Mouse (Mus musculus): ENCODE results near the gene Miga1. TPM values are rescaled to one million over a fixed set of nuclear protein-coding genes. Genes with fewer than 3 reads are reported as not detected.

Miga1 gene
- polyA plus RNA-seq, 1 experiment: 10.1 TPM

GRCm38 (mm10) chr3:152295896-152296295 is 44.3 kb downstream of the Miga1 start:
- 94% methylated on average over 5 of the region's 5 CpGs for WGBS

GRCm38 (mm10) chr3:152294400-152294799 is 45.8 kb downstream of the Miga1 start:
- Histone ChIP-seq H3K27ac (ENCODE audit: insufficient read depth, low read depth, low read length) (no peak overlapping the region), H3K4me3 (ENCODE audit: insufficient read depth, low read depth, low read length) (no peak overlapping the region), H3K27me3 (replicated peaks; ENCODE audit: control insufficient read depth, insufficient read depth, low read length) (no peaks in the 10 kb centered on the region), H3K4me1 (ENCODE audit: control insufficient read depth, insufficient read depth, low read length) (no peaks in the 10 kb centered on the region), H3K36me3 (ENCODE audit: control insufficient read depth, insufficient read depth, low read length) (no peaks in the 10 kb centered on the region; the same call in 1 of the 2 replicates)
- no peak for DNase-seq
- no peak for TF ChIP-seq POLR2A (IDR thresholded peaks at IDR 0.05; ENCODE audit: low read depth, low read length)
- no peak for TF ChIP-seq CTCF (conservative IDR thresholded peaks at IDR 0.05; ENCODE audit: insufficient read depth, insufficient read length, low read depth, low read length)
- 78% methylated on average over 3 of the region's 3 CpGs for WGBS

More at GRCm38 (mm10) chr3:152295896-152296295, 44.3 kb downstream of the Miga1 start:
- no peaks in the 10 kb centered on the region for H3K27me3 ChIP-seq (replicated peaks; ENCODE audit: control insufficient read depth, insufficient read depth, low read length)
- no peak for DNase-seq
- H3K4me3 ChIP-seq (ENCODE audit: insufficient read depth, low read depth, low read length): no peak overlapping the region
- no peaks in the 10 kb centered on the region; the same call in 1 of the 2 replicates for H3K36me3 ChIP-seq (ENCODE audit: control insufficient read depth, insufficient read depth, low read length)
- H3K27ac ChIP-seq (ENCODE audit: insufficient read depth, low read depth, low read length): no peak overlapping the region
- no peaks in the 10 kb centered on the region for H3K4me1 ChIP-seq (ENCODE audit: control insufficient read depth, insufficient read depth, low read length)
- no peak for TF ChIP-seq POLR2A (IDR thresholded peaks at IDR 0.05; ENCODE audit: low read depth, low read length)
- TF ChIP-seq CTCF (conservative IDR thresholded peaks at IDR 0.05; ENCODE audit: insufficient read depth, insufficient read length, low read depth, low read length): no peak

GRCm38 (mm10) chr3:152293530-152294181 is 46.6 kb downstream of the Miga1 start:
- Histone ChIP-seq H3K4me3 (ENCODE audit: insufficient read depth, low read depth, low read length) (no peak overlapping the region), H3K27ac (ENCODE audit: insufficient read depth, low read depth, low read length) (no peak overlapping the region), H3K27me3 (replicated peaks; ENCODE audit: control insufficient read depth, insufficient read depth, low read length) (no peaks in the 10 kb centered on the region), H3K4me1 (ENCODE audit: control insufficient read depth, insufficient read depth, low read length) (no peaks in the 10 kb centered on the region), H3K36me3 (ENCODE audit: control insufficient read depth, insufficient read depth, low read length) (no peaks in the 10 kb centered on the region; the same call in 1 of the 2 replicates)
- no peak for DNase-seq
- TF ChIP-seq CTCF (conservative IDR thresholded peaks at IDR 0.05; ENCODE audit: insufficient read depth, insufficient read length, low read depth, low read length) (no peak), POLR2A (IDR thresholded peaks at IDR 0.05; ENCODE audit: low read depth, low read length) (no peak)
- 85% methylated on average over 13 of the region's 13 CpGs for WGBS

DNA sequence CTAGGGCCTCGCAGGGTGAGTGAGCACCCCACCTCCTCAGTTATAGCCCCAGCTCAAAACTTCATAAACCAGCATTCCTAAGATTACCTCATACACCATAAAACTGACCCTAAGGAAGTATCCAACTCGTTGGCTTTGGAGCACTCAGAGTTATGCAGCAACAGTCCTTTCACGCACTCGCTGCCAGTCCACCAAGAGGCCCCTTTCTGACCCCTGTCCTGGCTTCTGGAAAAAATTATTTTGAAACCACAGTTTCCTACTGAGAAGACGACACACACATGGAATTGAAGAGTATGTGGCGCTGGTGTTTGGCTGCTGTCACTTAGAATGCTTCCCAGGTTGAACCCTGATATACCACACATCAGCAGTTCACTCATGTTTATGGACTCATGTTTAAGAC is 48.3 kb downstream of the Miga1 start:
- Histone ChIP-seq H3K27ac (ENCODE audit: insufficient read depth, low read depth, low read length) (no peak overlapping the region), H3K4me1 (ENCODE audit: control insufficient read depth, insufficient read depth, low read length) (no peaks in the 10 kb centered on the region), H3K4me3 (ENCODE audit: insufficient read depth, low read depth, low read length) (no peak overlapping the region), H3K27me3 (replicated peaks; ENCODE audit: control insufficient read depth, insufficient read depth, low read length) (no peaks in the 10 kb centered on the region), H3K36me3 (ENCODE audit: control insufficient read depth, insufficient read depth, low read length) (no peaks in the 10 kb centered on the region; the same call in 1 of the 2 replicates)
- TF ChIP-seq POLR2A (IDR thresholded peaks at IDR 0.05; ENCODE audit: low read depth, low read length) (no peak), CTCF (conservative IDR thresholded peaks at IDR 0.05; ENCODE audit: insufficient read depth, insufficient read length, low read depth, low read length) (no peak)
- no peak for DNase-seq
- 78% methylated on average over 6 of the region's 6 CpGs for WGBS

DNA sequence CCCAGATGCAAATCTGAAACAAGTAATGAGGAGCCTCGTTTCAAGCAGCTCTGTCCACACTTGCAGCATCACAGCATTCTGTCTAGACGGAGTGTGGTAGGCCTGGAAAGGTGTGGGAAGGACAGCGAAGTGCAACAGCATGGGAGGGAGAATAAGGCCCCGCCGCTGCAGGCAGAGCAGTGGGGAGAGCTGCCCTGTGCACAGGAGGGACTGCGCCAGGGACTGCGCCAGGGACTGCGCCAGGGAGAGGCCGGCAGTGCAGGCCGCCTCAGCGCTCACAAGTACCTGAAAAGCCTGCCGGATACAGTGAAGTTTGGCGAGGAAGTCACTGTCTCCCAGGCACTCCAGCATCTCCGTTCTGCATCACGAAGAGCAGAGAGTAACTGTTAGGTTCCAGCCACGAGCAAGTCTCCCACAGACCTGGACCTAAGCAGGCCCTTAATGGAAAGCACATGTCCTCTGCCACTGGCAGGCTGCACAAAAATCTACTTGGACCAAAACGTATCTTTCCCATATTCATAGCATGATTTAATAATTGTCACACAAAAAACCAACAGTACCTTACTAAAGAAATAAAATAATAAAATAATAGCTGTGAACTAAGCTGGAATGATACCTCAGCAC is 49.9 kb downstream of the Miga1 start:
- DNase-seq: no peak
- TF ChIP-seq CTCF (conservative IDR thresholded peaks at IDR 0.05; ENCODE audit: insufficient read depth, insufficient read length, low read depth, low read length) (no peak), POLR2A (IDR thresholded peaks at IDR 0.05; ENCODE audit: low read depth, low read length) (no peak)
- Histone ChIP-seq H3K27ac (ENCODE audit: insufficient read depth, low read depth, low read length) (no peak overlapping the region), H3K4me1 (ENCODE audit: control insufficient read depth, insufficient read depth, low read length) (no peaks in the 10 kb centered on the region), H3K4me3 (ENCODE audit: insufficient read depth, low read depth, low read length) (no peak overlapping the region), H3K36me3 (ENCODE audit: control insufficient read depth, insufficient read depth, low read length) (no peaks in the 10 kb centered on the region), H3K27me3 (replicated peaks; ENCODE audit: control insufficient read depth, insufficient read depth, low read length) (no peaks in the 10 kb centered on the region)
- WGBS: 92% methylated on average over 17 of the region's 17 CpGs

DNA sequence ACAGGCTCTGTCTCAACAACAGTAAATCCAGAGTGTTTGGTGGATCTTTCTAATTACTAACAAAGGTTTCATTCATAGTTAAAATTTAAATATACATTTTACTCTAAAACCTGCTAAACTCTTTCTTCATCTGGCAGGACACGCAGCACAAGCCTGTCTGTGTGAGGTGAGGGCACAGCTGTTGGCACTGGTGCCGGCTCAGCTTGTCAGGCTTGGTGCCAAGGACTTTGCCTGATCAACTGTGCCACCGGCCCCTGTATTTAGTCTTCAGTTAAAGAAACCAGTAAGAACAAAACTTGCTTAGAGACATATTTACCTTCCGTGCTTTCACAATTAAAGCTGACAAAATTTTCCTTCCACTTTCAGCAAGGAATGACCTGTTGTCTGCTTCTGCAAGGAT is 51.5 kb downstream of the Miga1 start:
- peak; percentile 61 for DNase-seq
- no peak overlapping the region for H3K27ac ChIP-seq (ENCODE audit: insufficient read depth, low read depth, low read length)
- TF ChIP-seq CTCF (conservative IDR thresholded peaks at IDR 0.05; ENCODE audit: insufficient read depth, insufficient read length, low read depth, low read length) (no peak), POLR2A (IDR thresholded peaks at IDR 0.05; ENCODE audit: low read depth, low read length) (no peak)
- H3K36me3 ChIP-seq (ENCODE audit: control insufficient read depth, insufficient read depth, low read length): no peaks in the 10 kb centered on the region
- no peak overlapping the region for H3K4me3 ChIP-seq (ENCODE audit: insufficient read depth, low read depth, low read length)
- H3K27me3 ChIP-seq (replicated peaks; ENCODE audit: control insufficient read depth, insufficient read depth, low read length): no peaks in the 10 kb centered on the region
- no peaks in the 10 kb centered on the region for H3K4me1 ChIP-seq (ENCODE audit: control insufficient read depth, insufficient read depth, low read length)
- WGBS: 57% methylated on average over 4 of the region's 4 CpGs

- Histone ChIP-seq H3K4me3 (ENCODE audit: insufficient read depth, low read depth, low read length) (no peak overlapping the region), H3K27me3 (replicated peaks; ENCODE audit: control insufficient read depth, insufficient read depth, low read length) (no peaks in the 10 kb centered on the region), H3K27ac (ENCODE audit: insufficient read depth, low read depth, low read length) (no peak overlapping the region), H3K4me1 (ENCODE audit: control insufficient read depth, insufficient read depth, low read length) (no peaks in the 10 kb centered on the region), H3K36me3 (ENCODE audit: control insufficient read depth, insufficient read depth, low read length) (no peaks in the 10 kb centered on the region)
- no peak for TF ChIP-seq POLR2A (IDR thresholded peaks at IDR 0.05; ENCODE audit: low read depth, low read length)
- TF ChIP-seq CTCF (conservative IDR thresholded peaks at IDR 0.05; ENCODE audit: insufficient read depth, insufficient read length, low read depth, low read length): no peak
- DNase-seq: no peak
- WGBS: 82% methylated on average over 5 of the region's 5 CpGs
Observed at GRCm38 (mm10) chr3:152288276-152288675, 51.9 kb downstream of the Miga1 start.
